Mouse (Mus musculus) thymus, adult 2 months (tissue): ENCODE data around the gene Dis3l. TPM values are rescaled to one million over a fixed set of nuclear protein-coding genes. Genes with fewer than 3 reads are reported as not detected.

Experiments used
- DNase-seq: peaks from one replicate; pipeline ENCODE4 v3.0.0; 2021
- H3K27ac ChIP-seq: fragments of 200-500 bp; 2 replicates; pipeline ENCODE4 v1.5.1; 2012; ENCODE audit warnings: low read length, control low read depth; ENCODE audit not compliant: control insufficient read depth, insufficient read depth
- H3K27me3 ChIP-seq: fragments of 200-500 bp; 2 replicates; pipeline ENCODE4 v1.6.1; 2012; ENCODE audit warnings: mild to moderate bottlenecking, low read length, moderate library complexity, mixed read lengths; ENCODE audit not compliant: control insufficient read depth, insufficient read depth
- H3K36me3 ChIP-seq: fragments of 200-500 bp; 2 replicates; pipeline ENCODE4 v1.6.1; 2012; ENCODE audit warnings: mild to moderate bottlenecking, low read length, moderate library complexity; ENCODE audit not compliant: control insufficient read depth, insufficient read depth
- H3K4me1 ChIP-seq: fragments of 200-500 bp; replicated peaks from 2 replicates; pipeline ENCODE4 v1.6.1; 2012; ENCODE audit warnings: low read length; ENCODE audit not compliant: control insufficient read depth, insufficient read depth
- H3K4me3 ChIP-seq: fragments of 200-500 bp; 2 replicates; pipeline ENCODE4 v1.5.1; 2012; ENCODE audit warnings: mild to moderate bottlenecking, low read length, control low read depth, moderate library complexity; ENCODE audit not compliant: control insufficient read depth, insufficient read depth
- CTCF ChIP-seq: fragments of 200-500 bp; IDR thresholded peaks from 2 replicates; pipeline ENCODE4 v1.5.1; 2012; ENCODE audit warnings: mild to moderate bottlenecking, control low read depth, low read length, moderate library complexity, borderline replicate concordance; ENCODE audit not compliant: control insufficient read depth, poor library complexity, insufficient read depth; ENCODE audit errors: extremely low read depth
- POLR2A ChIP-seq: fragments of 200-500 bp; IDR thresholded peaks from 2 replicates; pipeline ENCODE4 v1.6.1; 2012; ENCODE audit warnings: mild to moderate bottlenecking, low read length, control low read depth, moderate library complexity; ENCODE audit not compliant: control insufficient read depth, poor library complexity, insufficient read depth; ENCODE audit errors: extremely low read depth
- WGBS: fragments of 180-500 bp; shearing (Covaris S2); methylation state at CpG from one replicate; pipeline ENCODE4 v1.1.7; 2018; 5-methylcytosine and 5-hydroxymethylcytosine counted together
- polyA plus RNA-seq: library from polyadenylated mRNA; depleted of rRNA; stranded (reverse); fragments of >200 nt; gene quantifications from 2 replicates; pipeline ENCODE4 v1.2.3, GENCODE M21; 2012; rRNA removed

The Dis3l gene
- polyA plus RNA-seq, result 11.0 and 12.0 TPM in 2 replicates

DNA sequence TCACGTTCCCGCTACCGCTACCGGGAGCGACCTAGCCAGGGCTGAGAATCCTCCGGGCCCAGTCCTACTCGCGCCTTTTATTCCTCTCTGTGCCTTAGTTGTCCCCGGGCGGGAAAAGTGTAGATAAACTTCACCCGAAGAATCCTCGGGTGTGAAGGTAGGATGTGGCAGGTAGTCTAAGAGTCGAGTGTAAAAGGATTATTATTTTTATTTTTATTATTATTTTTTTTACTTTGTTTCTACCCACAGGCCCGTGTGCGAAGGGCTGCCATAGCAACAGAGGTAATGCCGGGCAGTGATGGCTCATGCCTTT lies at the start of gene Dis3l:
TSS of gene Dis3l (minus strand) at position 35 of the 313 bp plus-strand sequence.
- peak within 1 kb of the TSS; percentile 87 for H3K4me3 ChIP-seq
- peak within 1 kb of the TSS; percentile 53 for H3K27ac ChIP-seq
- H3K4me1 ChIP-seq, result peaks cover 4% of the 10 kb centered on the region
- no peaks in the 10 kb centered on the region for H3K36me3 ChIP-seq
- no peak for DNase-seq
- H3K27me3 ChIP-seq, result no peaks in the 10 kb centered on the region
- TF ChIP-seq POLR2A (no peak), CTCF (no peak)
- 5% methylated on average over 16 of the region's 16 CpGs for WGBS

DNA sequence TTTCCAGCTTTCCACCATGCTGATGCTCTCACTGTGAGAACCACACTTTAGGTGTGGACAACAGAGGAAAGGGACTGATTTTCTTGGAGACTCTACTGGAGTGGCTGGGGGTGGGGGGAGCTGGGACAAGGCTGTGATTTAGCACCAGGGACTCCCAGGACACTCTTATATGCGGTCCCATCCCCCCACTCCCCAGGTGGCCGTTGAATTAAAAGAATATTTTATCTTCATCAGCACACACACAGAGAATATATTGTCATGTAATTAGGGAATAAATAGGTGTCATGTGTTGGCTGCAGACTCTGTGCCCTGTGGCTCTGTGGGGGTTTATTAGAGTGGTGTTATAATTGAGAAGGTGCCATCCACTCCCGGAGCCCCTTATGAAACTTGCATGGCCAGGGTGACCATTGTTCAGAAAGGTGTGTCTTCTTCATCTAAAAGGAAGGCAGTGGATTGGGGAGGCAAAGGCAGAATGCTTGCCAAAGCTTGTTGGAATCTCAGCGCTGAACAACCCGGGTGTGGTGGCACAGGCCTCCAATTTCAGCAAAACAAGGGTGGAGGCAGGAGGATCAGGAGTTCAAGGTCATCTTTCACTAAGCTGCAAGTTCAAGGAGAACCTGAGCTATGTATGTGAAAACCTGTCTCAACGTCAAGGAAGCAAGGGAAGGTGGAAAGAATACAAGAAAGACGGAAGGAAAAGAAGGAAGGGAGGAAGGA lies 48.6 kb upstream of the Dis3l start:
- no peaks in the 10 kb centered on the region for H3K36me3 ChIP-seq
- H3K4me3 ChIP-seq, result no peak overlapping the region
- no peaks in the 10 kb centered on the region for H3K4me1 ChIP-seq
- no peak for DNase-seq
- TF ChIP-seq CTCF (no peak), POLR2A (no peak)
- H3K27me3 ChIP-seq, result peaks cover 7% of the 10 kb centered on the region; the same call in 1 of the 2 replicates
- 76% methylated on average over 7 of the region's 7 CpGs for WGBS
- no peak overlapping the region for H3K27ac ChIP-seq

- Histone ChIP-seq H3K27me3 (peaks cover 10% of the 10 kb centered on the region; the same call in 1 of the 2 replicates), H3K4me3 (no peak overlapping the region), H3K36me3 (no peaks in the 10 kb centered on the region), H3K4me1 (no peaks in the 10 kb centered on the region), H3K27ac (no peak overlapping the region)
- 7% methylated on average over 45 of the region's 45 CpGs for WGBS
- no peak for TF ChIP-seq POLR2A
- TF ChIP-seq CTCF, result no peak
- DNase-seq, result no peak
These were observed 45.6 kb upstream of the Dis3l start for GRCm38 (mm10) chr9:64386466-64387211.

GRCm38 (mm10) chr9:64385511-64386465 lies 44.7 kb upstream of the Dis3l start, which contains the start of gene Megf11:
Megf11 (plus strand) TSS chr9:64385626.
- no peak for TF ChIP-seq CTCF
- TF ChIP-seq POLR2A, result no peak
- DNase-seq, result no peak
- H3K4me1 ChIP-seq, result no peaks in the 10 kb centered on the region
- no peak within 1 kb of the TSS for H3K4me3 ChIP-seq
- no peak within 1 kb of the TSS for H3K27ac ChIP-seq
- no peaks in the 10 kb centered on the region for H3K36me3 ChIP-seq
- H3K27me3 ChIP-seq, result peaks cover 10% of the 10 kb centered on the region; the same call in 1 of the 2 replicates
- 3% methylated on average over 90 of the region's 93 CpGs for WGBS

GRCm38 (mm10) chr9:64383021-64383788 lies 42.1 kb upstream of the Dis3l start:
- H3K4me3 ChIP-seq, result no peak overlapping the region
- TF ChIP-seq CTCF (no peak), POLR2A (no peak)
- no peak for DNase-seq
- H3K36me3 ChIP-seq, result no peaks in the 10 kb centered on the region
- 63% methylated on average over 10 of the region's 10 CpGs for WGBS
- H3K27ac ChIP-seq, result no peak overlapping the region
- H3K4me1 ChIP-seq, result no peaks in the 10 kb centered on the region
- peaks cover 10% of the 10 kb centered on the region; the same call in 1 of the 2 replicates for H3K27me3 ChIP-seq

DNA sequence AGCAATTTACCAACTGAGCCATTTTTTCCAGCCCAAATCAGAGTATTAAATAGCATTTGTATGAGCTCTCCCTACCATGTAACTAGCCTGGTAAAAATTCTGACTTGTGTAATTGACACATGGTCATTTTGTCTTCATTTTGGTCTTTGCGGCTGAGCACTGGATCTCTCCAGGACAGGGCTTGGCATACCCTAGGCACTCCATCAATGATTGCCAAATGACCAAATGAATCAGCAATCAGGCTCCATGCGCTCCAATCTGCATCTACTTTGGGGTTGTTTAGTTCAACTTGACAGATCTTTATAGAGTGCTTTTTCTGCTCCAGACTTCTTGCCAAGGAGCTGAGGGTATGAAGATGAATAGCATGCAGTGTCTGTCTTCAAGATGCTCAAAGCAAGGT lies 35.3 kb upstream of the Dis3l start:
- H3K4me3 ChIP-seq, result no peak overlapping the region
- no peak overlapping the region for H3K27ac ChIP-seq
- TF ChIP-seq POLR2A, result no peak
- TF ChIP-seq CTCF, result no peak
- H3K27me3 ChIP-seq, result no peaks in the 10 kb centered on the region
- H3K4me1 ChIP-seq, result no peaks in the 10 kb centered on the region
- H3K36me3 ChIP-seq, result no peaks in the 10 kb centered on the region
- WGBS, result 96% methylated on average over 2 of the region's 2 CpGs
- no peak for DNase-seq
